Mouse (Mus musculus) forebrain, embryonic 13.5 days (tissue): ENCODE results near the gene Cyp3a11. TPM values are rescaled to one million over a fixed set of nuclear protein-coding genes. Genes with fewer than 3 reads are reported as not detected.

ENCODE experiments used
- polyA plus RNA-seq: library from polyadenylated mRNA; unstranded; fragments of >200 nt; fragmentation: Nextera tagmentation; extraction: Ambion mirVana; gene quantifications from 2 replicates; pipeline ENCODE4 v1.2.1, GENCODE M21; 2015

Gene Cyp3a11
- polyA plus RNA-seq, 1 experiment from 2014 or later = not detected

Other genes starting within 250 kb of the Cyp3a11 start
- gene Cyp3a41a, start 159.8 kb downstream of the Cyp3a11 start, polyA plus RNA-seq = not detected in 2 replicates
- not detected in 2 replicates for gene Cyp3a44, start 74.1 kb downstream of the Cyp3a11 start, polyA plus RNA-seq
- not detected in 2 replicates for gene Cyp3a25, start 129.7 kb upstream of the Cyp3a11 start, polyA plus RNA-seq
- gene Cyp3a59, start 199.3 kb upstream of the Cyp3a11 start, polyA plus RNA-seq = not detected in 2 replicates